Mouse (Mus musculus) B cell, adult 62 days (primary cell): ENCODE results near the gene Gm9117. TPM values are rescaled to one million over a fixed set of nuclear protein-coding genes. Genes with fewer than 3 reads are reported as not detected.

Source experiments
- total RNA-seq: library from RNA; stranded (reverse); gene quantifications from 4 replicates; pipeline ENCODE4 v1.2.4, GENCODE M21; 2023

Gm9117 gene
- not detected in 4 replicates for total RNA-seq

DNA sequence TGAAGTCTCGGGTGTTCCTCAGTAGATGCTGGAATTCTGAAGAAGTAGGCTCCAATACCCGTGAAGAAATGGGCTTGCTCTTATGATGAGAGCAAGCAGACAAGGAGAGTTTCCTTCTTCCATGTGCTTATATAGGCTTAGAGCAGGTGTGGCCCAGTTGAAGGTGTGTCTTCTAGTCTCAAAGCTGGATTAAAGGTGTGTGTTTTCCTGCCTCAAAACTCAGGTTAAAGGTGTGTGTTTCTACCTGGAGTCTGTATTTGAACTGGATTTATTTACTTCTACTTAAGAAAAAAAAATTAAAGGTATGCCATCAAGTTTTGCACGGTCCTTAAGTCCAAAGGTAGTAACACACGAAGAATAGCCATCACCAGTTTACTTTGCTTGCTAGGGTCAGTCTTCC lies at the start of gene Gm9117:
TSS of gene Gm9117 (minus strand) at position 101 of the 400 bp plus-strand sequence.

DNA sequence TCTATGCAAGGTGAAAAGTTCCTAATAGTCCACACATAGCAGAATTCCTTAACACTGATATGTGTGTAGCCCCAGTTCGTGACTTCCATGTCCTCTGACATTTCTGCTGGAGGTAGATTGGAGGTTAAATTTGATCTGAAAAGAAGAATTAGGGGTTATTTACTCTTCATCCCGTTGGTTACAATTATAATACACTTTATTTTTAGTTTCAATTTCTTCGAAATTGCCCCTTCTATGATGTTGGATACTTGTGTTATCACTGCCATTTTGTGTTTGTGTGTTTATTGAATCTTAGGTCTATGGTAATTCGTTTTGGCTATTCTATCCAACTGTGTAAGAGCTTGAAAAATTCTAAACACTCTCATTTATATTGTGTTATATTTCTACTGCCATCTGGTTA lies 17.9 kb upstream of the Gm9117 start, which contains the start of gene Tdpoz5:
TSS of gene Tdpoz5 (minus strand) at position 101 of the 400 bp plus-strand sequence.

Other genes starting within 250 kb of the Gm9117 start
- gene Gm5773, start 170.5 kb downstream of the Gm9117 start, total RNA-seq = not detected in 4 replicates
- gene Tdpoz4, start 147.1 kb downstream of the Gm9117 start, total RNA-seq = not detected in 4 replicates
- not detected in 4 replicates for gene Tdpoz3, start 117.5 kb downstream of the Gm9117 start, total RNA-seq
- gene Tdpoz5, start 17.8 kb upstream of the Gm9117 start, total RNA-seq = not detected in 4 replicates
- not detected in 4 replicates for gene Gm9125, start 111.3 kb upstream of the Gm9117 start, total RNA-seq
- gene Gm10697, start 129.1 kb upstream of the Gm9117 start, total RNA-seq = not detected in 4 replicates
- gene Gm10696, start 234.7 kb upstream of the Gm9117 start, total RNA-seq = not detected in 4 replicates